Mouse (Mus musculus) v-Abl transformed pro-B cells (cell line): ENCODE measurements around the gene Mslnl.

ENCODE experiments used
- in situ Hi-C, 2 experiments: fragments of 400-800 bp; cut with MboI; formaldehyde crosslinking; loops; one replicate each; pipeline ENCODE4 v1.15.1; 2025; ENCODE audit not compliant: unreplicated experiment in 2 of 2

The Mslnl gene

DNA sequence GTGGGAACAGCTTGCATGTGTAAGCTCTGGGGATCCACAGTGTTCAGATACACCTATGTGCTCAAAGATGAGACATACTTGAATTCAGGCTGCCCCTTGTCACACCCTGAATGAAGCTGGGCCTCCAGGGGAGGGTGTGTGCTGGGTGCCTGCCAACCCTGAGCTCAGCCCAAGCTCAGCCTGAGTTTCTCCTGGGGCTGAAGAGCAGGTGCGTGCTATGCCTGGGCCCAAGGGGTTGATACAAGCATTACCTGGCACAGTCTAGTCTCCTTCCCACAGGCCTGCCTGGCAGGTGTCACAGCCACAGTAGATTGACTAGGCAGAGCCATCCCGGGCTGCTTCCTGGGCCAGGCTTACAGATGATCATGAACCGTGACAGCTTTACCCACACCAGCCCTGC is at the start of gene Mslnl:
Mslnl (plus strand) TSS at position 298 of the 400 bp plus-strand sequence.
- in situ Hi-C loops = no loop called here

DNA sequence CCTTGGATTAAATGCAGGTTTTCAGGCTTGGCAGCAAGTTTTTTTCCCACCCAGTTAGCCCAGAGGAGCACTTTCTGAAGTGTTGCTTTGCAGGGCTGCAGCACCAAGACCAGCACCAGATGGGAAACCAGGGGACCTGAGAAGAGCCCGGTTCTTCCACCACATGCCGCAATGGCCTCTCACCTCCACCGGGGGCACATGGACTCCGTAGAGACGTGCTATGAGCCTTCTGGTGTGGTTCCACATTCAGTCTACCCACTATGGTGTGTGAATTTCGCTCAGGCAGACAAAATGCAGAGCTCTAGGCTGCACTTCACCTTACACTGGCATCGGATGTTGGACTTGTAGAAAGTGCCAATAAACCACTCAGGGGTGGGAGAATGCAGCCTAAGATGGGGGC is 49.5 kb upstream of the Mslnl start:
- in situ Hi-C loops = no loop called here

DNA sequence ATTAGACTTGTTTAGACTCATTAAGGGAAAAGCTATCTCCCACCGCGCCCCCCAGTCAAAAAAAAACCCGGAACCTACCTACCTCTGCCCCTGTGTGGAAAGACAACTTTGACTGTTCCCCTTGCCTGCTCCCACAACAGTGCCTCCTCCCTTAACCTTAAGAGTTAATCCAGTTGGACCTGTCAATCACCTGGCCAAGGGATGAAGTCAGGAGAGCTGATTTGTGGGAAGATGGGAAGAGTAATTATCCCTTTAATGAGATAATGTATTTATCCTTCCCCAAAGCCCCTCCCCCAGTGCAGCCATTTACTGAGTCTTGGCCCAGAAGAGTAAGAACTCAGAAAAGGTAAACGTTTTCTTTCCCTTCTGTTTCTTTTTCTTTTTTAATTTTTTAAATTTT is 46.9 kb upstream of the Mslnl start:
- in situ Hi-C loops = no loop called here

DNA sequence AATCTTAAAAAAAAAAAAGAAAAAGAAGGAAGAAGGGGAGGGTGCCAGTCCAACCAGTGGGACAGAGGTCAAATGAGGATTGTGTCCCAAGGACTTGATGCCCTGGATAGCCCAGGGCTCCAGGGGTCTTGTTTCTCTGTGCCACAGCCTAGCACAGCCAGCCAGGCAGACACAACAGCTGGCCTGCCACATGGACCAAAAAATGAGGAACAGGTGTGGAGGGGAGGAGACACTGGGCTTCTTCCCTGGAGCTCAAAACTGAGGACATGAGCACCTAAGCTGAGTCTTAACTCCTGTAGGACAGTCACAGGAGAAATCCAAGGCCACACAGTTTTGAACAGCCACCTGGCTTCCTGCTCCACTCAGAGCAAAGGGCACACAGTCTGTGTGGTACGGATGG is 39.6 kb upstream of the Mslnl start:
- in situ Hi-C loops = loop anchor here (5.0 kb wide), 5 partner anchors 124 to 294 kb away; partner anchors contain the start of gene Sox8 (in 1 of the 2)

DNA sequence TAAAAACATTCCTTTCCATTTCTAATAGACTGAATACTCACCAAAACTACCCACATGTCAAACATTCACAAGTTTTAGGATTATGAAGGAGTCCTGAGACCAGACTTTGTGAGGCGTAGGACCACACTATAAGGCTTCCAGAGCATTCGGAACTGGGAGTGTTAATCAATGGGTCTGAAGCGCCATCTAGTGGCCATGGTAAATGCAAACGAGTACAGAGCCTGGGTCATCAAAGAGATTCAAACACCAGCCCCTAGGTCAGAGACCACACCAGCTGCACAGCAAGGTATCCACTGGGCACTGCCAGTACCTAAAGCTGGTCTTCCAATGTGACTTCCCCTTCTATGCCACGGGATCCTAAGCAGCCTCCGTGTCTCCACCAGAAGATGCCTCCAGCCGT is 37.4 kb upstream of the Mslnl start:
- in situ Hi-C loops = loop anchor here (5.0 kb wide), 5 partner anchors 126 to 296 kb away; partner anchors contain the start of gene Sox8 (in 1 of the 2)

DNA sequence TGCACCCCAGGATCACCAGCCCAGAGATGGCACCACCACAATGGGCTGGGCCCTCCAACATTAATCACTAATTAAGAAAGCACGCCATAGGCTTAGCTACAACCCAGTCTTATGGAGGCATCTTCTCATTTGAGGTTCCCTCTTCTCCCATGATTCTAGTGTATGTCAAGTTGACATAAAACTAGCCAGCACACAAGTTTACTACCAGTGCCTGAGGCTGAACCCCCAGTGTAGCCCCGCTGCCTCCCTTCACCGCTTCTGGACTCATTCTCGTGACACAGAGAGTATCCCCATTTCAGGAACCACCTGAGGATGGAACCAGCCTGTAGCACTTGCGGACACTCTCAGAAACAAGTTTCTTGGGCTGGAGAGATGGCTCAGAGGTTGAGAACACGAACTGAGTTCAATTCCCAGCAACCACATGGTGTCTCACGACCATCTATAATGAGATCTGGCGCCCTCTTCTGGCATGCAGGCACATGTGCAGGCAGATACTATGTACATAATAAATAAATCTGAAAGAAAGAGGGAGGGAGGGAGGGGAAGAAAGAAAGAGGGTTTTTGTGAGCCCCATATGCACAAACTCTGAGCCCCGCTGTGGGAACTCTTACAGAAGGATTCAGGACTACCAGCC is 34.9 kb upstream of the Mslnl start:
- in situ Hi-C loops = no loop called here

DNA sequence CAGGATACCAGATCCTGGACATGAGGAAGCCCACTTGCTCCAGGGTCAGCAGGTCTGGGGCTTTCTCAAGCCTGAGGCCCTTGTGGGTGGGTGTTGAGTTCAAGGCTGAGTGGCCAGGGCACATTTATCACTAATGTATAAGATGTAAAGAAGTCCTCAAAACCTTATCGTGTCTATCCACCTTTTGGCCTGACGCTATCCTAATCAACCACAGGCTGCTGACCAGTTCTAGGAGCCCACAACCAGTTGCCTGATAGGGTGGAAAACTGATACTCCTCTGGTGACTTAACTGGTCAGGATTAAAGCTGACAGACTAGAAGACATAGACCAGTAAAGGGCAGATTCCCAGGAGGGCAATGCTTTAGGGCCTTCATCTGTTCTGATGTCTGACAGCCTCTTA is 25.8 kb upstream of the Mslnl start:
- in situ Hi-C loops = no loop called here

DNA sequence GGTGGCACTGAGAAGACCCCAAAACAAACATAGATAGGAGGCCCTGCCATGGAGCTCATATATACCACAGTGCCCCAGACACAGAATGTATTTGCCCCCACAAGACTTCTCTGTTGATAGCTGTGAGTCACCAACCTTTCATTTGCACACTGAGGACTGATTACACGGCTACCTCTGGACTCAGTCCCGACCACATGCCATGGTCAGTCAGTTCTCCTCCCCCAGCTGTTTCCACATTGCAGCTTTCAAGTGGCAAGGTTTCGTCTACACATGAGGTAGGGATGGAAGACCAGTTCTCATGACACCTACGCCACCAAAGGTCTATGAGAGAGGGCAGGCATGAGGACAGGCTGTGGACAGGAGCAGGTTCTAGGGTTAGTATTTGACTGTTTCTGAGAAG is 24.7 kb upstream of the Mslnl start:
- in situ Hi-C loops = no loop called here

DNA sequence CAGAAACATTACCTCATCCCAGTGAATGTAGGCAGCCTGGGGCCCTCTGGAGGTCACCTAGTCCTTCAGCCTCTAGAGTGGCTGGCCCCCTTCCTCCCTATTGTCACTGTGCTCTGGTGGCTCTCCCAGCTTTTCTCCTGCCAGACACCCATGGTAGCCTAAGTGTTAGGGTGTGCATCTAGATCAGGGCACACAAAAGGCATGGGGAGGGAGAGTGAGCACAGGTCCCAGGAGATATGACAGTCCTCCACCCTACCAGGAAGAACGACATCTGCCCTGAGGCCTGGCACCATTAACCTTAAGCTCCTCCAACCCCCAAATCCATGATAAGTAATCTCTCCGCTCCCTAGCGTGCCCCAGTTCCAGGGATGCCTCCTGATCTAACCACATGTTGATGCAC is 20.2 kb upstream of the Mslnl start:
- in situ Hi-C loops = no loop called here

DNA sequence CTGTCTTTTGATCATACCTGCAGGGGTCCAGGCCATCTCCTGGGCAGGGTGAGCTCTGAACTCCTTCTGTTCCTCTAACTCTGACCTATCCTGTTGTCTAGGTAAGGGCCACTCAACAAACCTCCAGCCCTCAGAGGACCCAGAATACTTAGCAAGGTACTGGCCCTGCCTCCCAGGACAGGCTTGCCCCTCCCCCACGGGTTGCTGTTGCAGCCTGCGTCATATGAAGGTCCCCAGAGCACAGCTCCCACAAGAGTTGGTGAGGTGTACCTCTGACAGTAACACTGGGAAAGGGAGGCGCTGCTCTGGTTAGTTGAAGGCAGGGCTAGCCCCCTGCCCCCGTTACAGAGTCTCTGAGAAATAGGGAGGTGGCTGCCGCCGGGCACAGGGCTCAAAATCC is 19.7 kb upstream of the Mslnl start:
- in situ Hi-C loops = no loop called here

DNA sequence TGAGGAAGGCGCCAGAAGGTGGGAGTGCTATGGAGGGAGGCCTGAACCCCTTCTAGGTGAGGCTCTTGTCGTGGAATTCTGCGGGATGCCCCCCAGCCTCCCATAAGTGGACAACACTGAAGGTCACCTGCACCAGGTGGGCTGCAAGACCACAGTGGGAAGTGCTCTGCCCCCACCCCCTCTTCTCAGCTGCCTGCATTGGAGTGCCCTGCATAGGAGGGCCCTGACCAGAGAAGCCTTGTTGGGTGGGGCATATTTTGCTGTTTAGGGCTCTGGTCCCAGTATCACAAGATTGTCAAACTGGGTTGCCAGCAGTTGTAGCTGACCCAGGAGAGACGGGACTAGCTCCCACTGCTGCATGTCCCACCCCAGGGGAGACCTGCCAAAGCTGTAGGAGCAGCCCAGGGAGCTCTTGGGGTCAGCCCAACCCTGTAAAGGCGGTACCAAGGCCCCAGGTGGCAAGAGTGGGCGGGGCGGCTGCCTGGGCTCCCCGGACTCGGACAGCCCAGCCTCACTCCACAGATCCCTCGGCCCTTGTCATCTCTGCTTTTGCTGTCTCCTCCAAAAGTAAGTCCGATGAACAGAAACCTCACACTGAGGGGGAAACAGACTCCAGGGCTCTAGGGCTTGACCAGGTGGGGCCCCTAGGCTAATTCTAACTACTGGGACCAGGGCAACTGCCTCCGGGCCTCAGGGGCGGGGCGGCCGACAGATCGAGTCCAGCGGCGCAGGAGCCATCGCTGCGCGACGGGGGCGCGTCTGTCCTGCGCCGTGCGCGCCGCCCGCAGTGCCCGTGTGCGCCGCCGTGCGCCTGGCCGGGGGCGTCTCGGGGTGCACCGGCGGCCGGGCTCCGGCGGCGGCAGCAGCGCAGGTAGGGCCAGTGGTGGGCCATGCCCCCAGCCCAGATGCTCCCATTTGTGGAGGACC is 18.9 kb upstream of the Mslnl start, which contains the start of gene Gng13:
Gng13 (plus strand) TSS at position 461 of the 927 bp plus-strand sequence.
- in situ Hi-C loops = no loop called here

DNA sequence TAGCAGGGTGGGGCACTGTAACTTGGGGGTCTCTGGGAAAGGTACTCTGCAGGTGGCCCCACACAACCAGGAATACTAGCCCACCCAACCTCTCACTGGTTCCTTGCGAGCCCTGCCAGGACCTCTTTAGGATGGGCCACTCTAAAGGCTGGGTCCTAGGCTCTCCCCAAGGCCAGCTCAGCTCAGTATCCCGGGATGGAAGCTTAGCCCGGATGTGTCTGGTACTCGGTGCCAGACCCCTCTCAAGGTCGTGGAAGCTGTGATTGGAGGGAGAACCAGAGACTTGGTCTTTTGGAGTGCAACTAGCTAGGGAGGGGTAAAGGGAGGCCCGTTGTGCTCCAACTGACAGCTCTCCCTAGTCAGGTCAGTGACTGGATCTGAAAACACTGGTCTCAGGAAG is 18.2 kb upstream of the Mslnl start:
- in situ Hi-C loops = no loop called here

DNA sequence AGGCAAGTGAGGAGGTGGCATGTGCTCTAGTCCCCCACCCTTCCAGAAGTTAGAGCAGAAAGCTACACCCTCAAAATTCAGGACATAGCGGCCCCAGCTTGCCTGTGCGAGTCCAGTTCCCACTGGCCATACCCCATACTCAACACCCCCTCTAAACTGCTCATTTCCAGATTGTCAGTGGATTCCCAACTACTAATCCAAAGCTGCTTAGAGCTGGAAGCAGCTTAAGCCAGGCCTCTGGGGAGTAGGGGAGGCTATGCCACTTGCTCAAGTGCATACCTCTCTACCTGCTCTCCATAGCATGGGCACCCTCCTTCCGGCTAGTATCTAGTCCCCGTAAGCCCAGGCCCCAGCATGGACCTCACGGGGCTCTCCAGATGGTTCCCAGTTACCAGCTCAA is 14.4 kb upstream of the Mslnl start:
- in situ Hi-C loops = no loop called here

DNA sequence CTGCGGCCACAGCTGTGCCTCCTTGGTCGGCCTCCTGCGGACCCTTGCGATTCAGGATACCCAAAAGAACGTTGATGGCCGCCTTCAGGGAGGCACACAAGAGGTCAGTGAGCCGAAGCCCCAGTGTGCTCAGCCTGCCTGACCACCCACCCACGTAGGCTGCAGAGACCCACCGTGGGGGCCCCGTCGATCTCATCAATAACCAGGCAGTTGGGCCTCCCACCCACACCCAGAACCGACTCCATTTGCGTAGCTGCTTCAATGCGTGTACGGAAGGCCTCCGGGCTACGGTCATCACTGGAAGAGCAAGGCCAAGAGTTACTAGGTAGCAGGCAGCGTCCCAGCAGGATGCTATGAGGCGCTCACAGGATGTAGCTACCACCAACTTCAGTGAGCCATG is 12.4 kb upstream of the Mslnl start:
- in situ Hi-C loops = no loop called here

DNA sequence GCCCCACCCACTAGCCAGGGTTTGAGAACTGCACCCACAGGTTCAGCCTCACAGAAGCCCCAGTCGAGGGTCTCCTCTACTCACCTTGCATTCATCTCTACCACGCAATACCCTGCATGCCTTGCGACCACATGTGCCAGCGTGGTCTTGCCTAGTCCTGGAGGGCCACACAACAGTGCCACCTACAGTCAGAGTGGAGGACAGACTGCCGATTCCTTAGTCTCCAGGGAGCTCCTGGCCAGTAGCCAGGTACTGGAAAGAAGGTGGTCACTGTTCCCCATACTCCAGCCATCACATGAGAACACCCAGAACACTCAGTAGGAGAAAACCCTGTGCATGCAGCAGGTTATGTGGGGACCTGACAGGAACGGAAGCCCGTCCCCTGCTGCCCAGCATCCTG is 11.9 kb upstream of the Mslnl start:
- in situ Hi-C loops = no loop called here

DNA sequence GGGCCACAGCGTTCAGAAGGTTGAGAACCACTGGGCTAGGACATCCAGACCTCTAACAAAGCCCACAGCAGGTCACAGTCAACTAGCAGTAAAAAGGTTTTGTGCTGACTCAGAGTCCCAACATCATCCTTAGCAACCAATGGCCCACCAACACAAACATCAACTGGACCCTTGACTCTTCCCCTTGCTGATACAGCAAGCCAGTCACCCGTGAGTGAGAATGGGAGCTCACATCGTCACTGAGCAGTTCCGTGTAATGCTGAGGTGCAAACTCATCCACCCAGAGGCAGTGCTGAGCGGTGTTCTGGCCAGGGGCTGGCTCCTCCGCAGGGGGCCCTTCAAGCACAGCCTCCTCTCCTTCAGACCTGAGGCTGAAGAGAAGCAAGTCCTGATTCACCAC is 10.6 kb upstream of the Mslnl start:
- in situ Hi-C loops = no loop called here

DNA sequence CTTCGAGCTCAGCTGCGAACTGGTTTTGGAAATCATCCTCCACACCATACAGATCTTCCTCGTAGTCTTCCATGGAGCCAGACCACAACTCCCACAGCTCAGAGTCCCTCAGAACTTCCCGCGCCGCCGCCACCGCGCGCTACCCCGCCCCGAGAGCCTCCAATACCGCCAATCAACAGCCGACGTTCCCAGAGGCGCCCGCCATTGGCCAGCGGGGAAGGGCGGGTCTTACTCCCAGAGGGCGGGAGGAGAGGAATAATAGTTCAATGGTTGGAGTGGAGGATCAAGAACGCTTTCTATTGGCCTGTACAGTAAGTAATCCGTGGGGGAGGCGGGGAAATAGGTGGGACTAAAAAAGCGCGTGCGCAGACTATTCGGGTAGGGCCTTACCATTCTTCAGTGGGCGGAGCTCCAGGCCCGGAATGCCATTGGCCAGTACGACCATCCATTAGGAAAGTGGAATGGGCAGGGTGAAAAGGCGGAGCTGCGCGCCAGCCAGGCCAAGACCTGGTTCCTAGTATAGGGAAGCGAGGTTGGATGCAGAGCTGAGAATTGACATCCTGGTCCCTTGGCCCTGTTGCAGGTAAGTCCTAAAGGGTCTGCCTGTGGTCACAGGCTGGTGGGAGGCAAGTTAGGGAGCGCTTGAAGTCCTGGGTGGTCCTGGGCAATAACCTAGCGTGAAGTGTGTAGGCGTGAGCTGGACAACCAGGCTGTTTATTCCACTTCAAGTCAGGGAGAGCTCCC is 8.4 kb upstream of the Mslnl start, which contains the start of the genes Chtf18 and Rpusd1:
Chtf18 (minus strand) TSS at position 155 of the 744 bp plus-strand sequence.
Rpusd1 (plus strand) TSS at position 406 of the 744 bp plus-strand sequence.
- in situ Hi-C loops = no loop called here

DNA sequence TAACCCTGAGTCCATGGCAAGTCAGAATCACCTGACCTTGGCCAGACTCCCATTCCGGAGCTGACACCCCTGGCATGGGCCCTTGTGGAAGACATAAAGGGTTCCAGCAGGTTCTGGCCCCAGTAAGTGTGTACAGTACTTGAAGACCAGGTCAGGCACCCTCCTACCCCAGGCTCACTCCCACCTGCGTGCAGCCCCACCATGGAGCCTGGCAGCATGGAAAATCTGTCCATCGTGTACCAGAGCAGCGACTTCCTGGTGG is 7.9 kb upstream of the Mslnl start:
- in situ Hi-C loops = no loop called here

DNA sequence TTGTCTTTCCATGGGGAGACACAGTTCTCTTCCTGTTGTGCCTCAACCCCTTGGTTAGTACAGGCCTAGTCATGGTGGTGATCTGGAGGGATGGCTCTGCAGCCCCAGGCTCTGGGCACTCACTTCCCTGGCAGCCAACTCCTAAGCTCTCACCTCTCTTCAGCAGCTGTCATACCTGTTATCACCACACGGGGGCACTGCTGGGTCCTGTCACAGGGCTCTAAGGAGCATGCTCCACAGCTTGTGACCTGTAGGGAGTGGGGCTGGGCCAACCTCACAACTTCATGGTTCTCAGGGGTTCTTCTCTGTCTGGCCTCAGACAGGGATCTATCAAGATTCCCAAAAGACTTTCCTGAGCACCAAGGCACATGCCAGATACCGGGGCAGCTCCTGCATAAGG is 3.8 kb upstream of the Mslnl start:
- in situ Hi-C loops = loop anchor here (5.0 kb wide), 1 partner anchor 70 kb away; no protein-coding TSS in a partner anchor

DNA sequence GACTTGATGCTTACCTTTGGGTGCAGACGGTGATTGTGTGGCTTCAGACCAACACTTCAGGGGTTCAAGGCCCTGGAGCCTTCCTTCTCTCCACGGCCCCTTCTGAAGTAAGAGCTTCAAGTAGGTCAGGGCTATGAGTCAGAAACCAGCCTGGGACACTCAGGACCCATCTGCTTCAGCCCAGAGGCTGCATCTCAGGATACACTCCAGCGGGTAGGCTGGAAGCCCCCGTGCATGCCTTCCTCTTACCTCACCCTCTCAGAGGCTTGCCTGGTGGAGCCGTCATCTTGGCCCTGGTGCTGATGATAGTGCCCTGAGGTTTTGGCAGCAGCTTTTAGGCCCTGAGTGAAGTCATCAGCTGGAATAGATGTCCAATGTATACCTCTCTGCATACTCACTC is 596 bp upstream of the Mslnl start:
- in situ Hi-C loops = no loop called here

DNA sequence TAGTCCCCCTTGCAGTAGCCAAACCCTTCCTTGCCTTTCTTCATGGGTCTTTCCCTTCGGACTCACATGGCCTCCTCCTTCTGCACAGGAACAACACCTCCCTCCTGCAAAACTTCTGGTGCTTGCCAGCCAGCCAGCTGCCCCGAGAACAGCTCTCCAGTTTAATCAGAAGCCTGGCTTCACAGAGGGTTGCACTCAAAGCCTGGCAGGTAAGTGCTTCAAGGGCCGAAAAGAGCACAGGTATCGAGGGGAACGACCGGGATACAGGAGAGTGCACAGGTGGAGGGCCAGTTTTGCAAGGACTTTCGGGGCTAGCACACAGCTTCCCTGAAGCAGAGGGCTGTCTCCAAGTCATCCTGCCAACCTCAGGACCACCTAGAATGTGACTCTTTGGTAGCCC is 3.0 kb downstream of the Mslnl start:
- in situ Hi-C loops = no loop called here
